ENCODE assay signal across 15 mouse cellular contexts in genomic region chr3:152495415-152495898, GRCm38 (mm10).
DNase-seq lines count a peak whose midpoint lies in the region; ATAC-seq and TF ChIP-seq lines count a peak whose summit lies in the region.
"Had no signal": no experiment of that assay in that cellular context is flagged by ENCODE, and none has a peak within 500 bp of the region (broad histone marks: within the 10 kb centered on the region; RNA-seq: fewer than 3 reads in every experiment).

No protein-coding gene starts in this region.

- no peak overlapping the region for H3K27ac ChIP-seq in hindbrain, embryonic 11.5 days (ENCODE audit: low read depth, low read length)
- H3K27ac ChIP-seq in midbrain, postnatal 0 days (ENCODE audit: low read depth, low read length), result peak overlapping the region; percentile 49
- H3K27ac ChIP-seq: liver, embryonic 14.5 days had no signal

- ATAC-seq in hindbrain, embryonic 11.5 days (ENCODE audit: low FRiP score), result peak; percentile 38; the same call in 1 of the 2 replicates
- ATAC-seq in midbrain, postnatal 0 days (ENCODE audit: low FRiP score), result peak; percentile 75
- ATAC-seq in erythroblast, adult 5-6 weeks (replicated peaks; ENCODE audit: low FRiP score, poor library complexity, severe bottlenecking), result no peak
- ATAC-seq: activated CD4-positive, CD25-positive, alpha-beta regulatory T cell, adult 4 months; intestine, embryonic 16.5 days had no signal

- no peak overlapping the region for H3K9ac ChIP-seq in hindbrain, embryonic 11.5 days (ENCODE audit: low read depth, low read length)
- no peak overlapping the region for H3K9ac ChIP-seq in midbrain, postnatal 0 days (replicated peaks; ENCODE audit: low read length, poor library complexity, severe bottlenecking)
- H3K9ac ChIP-seq: liver, embryonic 14.5 days had no signal

- no peak overlapping the region for H3K4me3 ChIP-seq in hindbrain, embryonic 11.5 days (ENCODE audit: low read depth, low read length)
- no peak overlapping the region for H3K4me3 ChIP-seq in midbrain, postnatal 0 days (ENCODE audit: low read depth, low read length)
- H3K4me3 ChIP-seq: erythroblast, embryonic 14.5 days had no signal

- no peaks in the 10 kb centered on the region for H3K36me3 ChIP-seq in hindbrain, embryonic 11.5 days (ENCODE audit: control insufficient read depth, insufficient read depth, low read length)
- no peaks in the 10 kb centered on the region for H3K36me3 ChIP-seq in midbrain, postnatal 0 days (ENCODE audit: insufficient read depth, low read length)

- H3K27me3 ChIP-seq in hindbrain, embryonic 11.5 days (ENCODE audit: control insufficient read depth, insufficient read depth, low read length), result no peaks in the 10 kb centered on the region
- H3K27me3 ChIP-seq in midbrain, postnatal 0 days (ENCODE audit: insufficient read depth, low read length), result no peaks in the 10 kb centered on the region

- H3K4me2 ChIP-seq in hindbrain, embryonic 11.5 days (replicated peaks; ENCODE audit: low read depth, low read length), result no peak overlapping the region
- H3K4me2 ChIP-seq in midbrain, postnatal 0 days (ENCODE audit: low read depth, low read length, poor library complexity, severe bottlenecking), result no peak overlapping the region

- 70% methylated on average over 8 of the region's 8 CpGs for WGBS in hindbrain, embryonic 11.5 days
- WGBS in midbrain, postnatal 0 days, result 36% methylated on average over 8 of the region's 8 CpGs

- intact Hi-C loops in left cerebral cortex, postnatal 4 days (cut with DNase I), result no loop called here

- no peak for TF ChIP-seq CTCF in midbrain, postnatal 0 days (IDR thresholded peaks at IDR 0.05)

- peak; percentile 28 for DNase-seq in Muller cell, postnatal 12 days (ENCODE audit: inconsistent ontology term)
- DNase-seq in brain, adult 2 months (ENCODE audit: low read depth, low spot score), result peak; percentile 64
- DNase-seq in hindbrain, embryonic 11.5 days (ENCODE audit: low spot score), result no peak
- peak; percentile 52 for DNase-seq in midbrain, postnatal 0 days (ENCODE audit: low spot score)
- no peak for DNase-seq in left cerebral cortex, postnatal 4 days
- DNase-seq in adrenal gland, postnatal 10 days, result no peak
- DNase-seq: cerebellum, postnatal 10 days; gastrocnemius, postnatal 25 days; right cerebral cortex, postnatal 25 days; thymus, postnatal 4 days had no signal

- no peaks in the 10 kb centered on the region for H3K4me1 ChIP-seq in hindbrain, embryonic 11.5 days (replicated peaks; ENCODE audit: control insufficient read depth, insufficient read depth, low read length)
- peaks cover 11% of the 10 kb centered on the region for H3K4me1 ChIP-seq in midbrain, postnatal 0 days (ENCODE audit: insufficient read depth, low read length)

- H3K9me3 ChIP-seq in hindbrain, embryonic 11.5 days (ENCODE audit: control insufficient read depth, low read length), result no peaks in the 10 kb centered on the region
- no peaks in the 10 kb centered on the region for H3K9me3 ChIP-seq in midbrain, postnatal 0 days (ENCODE audit: low read length)

Comparison
In these comparisons a context has a peak if more than half of its experiments do, and no peak if none do; other contexts are left out.
1. DNase-seq: peak in Muller cell, postnatal 12 days (single experiment), brain, adult 2 months (single experiment) and midbrain, postnatal 0 days (single experiment); none in hindbrain, embryonic 11.5 days (single experiment), left cerebral cortex, postnatal 4 days (single experiment) and adrenal gland, postnatal 10 days (single experiment).